Mouse (Mus musculus): ENCODE data around the gene Pou2af1.

Pou2af1 gene

GRCm38 (mm10) chr9:51213023-51213728 lies at the start of gene Pou2af1:
TSS of gene Pou2af1 (plus strand) at chr9:51213708.
- DNase-seq: peak; percentile 3

- DNase-seq: no peak
These were observed 49.5 kb upstream of the Pou2af1 start for GRCm38 (mm10) chr9:51163989-51164388.

GRCm38 (mm10) chr9:51165312-51166180 lies 48.0 kb upstream of the Pou2af1 start, which contains the start of gene Gm32742:
TSS of gene Gm32742 (minus strand) at chr9:51165517.
- no peak for DNase-seq

- DNase-seq: no peak
These were observed 45.6 kb upstream of the Pou2af1 start for GRCm38 (mm10) chr9:51167954-51168353.

GRCm38 (mm10) chr9:51168698-51169097 lies 44.8 kb upstream of the Pou2af1 start:
- no peak for DNase-seq

- DNase-seq: no peak
These were observed 44.4 kb upstream of the Pou2af1 start for GRCm38 (mm10) chr9:51169133-51169532.

- no peak for DNase-seq
These were observed 43.2 kb upstream of the Pou2af1 start for GRCm38 (mm10) chr9:51170298-51170697.

- DNase-seq: no peak
These were observed 38.5 kb upstream of the Pou2af1 start for GRCm38 (mm10) chr9:51174890-51175464.

- DNase-seq: no peak
These were observed 37.8 kb upstream of the Pou2af1 start for GRCm38 (mm10) chr9:51175722-51176121.

GRCm38 (mm10) chr9:51178297-51178696 lies 35.2 kb upstream of the Pou2af1 start:
- DNase-seq: no peak

GRCm38 (mm10) chr9:51180621-51181020 lies 32.9 kb upstream of the Pou2af1 start:
- DNase-seq: no peak

GRCm38 (mm10) chr9:51182716-51183710 lies 30.5 kb upstream of the Pou2af1 start:
- no peak for DNase-seq

GRCm38 (mm10) chr9:51185386-51185785 lies 28.1 kb upstream of the Pou2af1 start:
- DNase-seq: no peak

GRCm38 (mm10) chr9:51185871-51186270 lies 27.6 kb upstream of the Pou2af1 start:
- no peak for DNase-seq

- no peak for DNase-seq
These were observed 22.9 kb upstream of the Pou2af1 start for GRCm38 (mm10) chr9:51190655-51191054.

- DNase-seq: no peak
These were observed 18.7 kb upstream of the Pou2af1 start for GRCm38 (mm10) chr9:51194790-51195189.

- DNase-seq: no peak
These were observed 4.6 kb upstream of the Pou2af1 start for GRCm38 (mm10) chr9:51208974-51209332.

- DNase-seq: peak; percentile 52
These were observed 2.3 kb upstream of the Pou2af1 start for GRCm38 (mm10) chr9:51211191-51211590.

GRCm38 (mm10) chr9:51213729-51214237 lies 275 bp downstream of the Pou2af1 start:
- DNase-seq: no peak

GRCm38 (mm10) chr9:51215311-51215710 lies 1.8 kb downstream of the Pou2af1 start:
- no peak for DNase-seq

GRCm38 (mm10) chr9:51215949-51216348 lies 2.4 kb downstream of the Pou2af1 start:
- DNase-seq: no peak

GRCm38 (mm10) chr9:51225636-51226166 lies 12.2 kb downstream of the Pou2af1 start:
- no peak for DNase-seq

All from kidney, adult 9 months (tissue).